Mouse (Mus musculus) MEL (cell line): ENCODE data around the gene Emc8. TPM values are rescaled to one million over a fixed set of nuclear protein-coding genes. Genes with fewer than 3 reads are reported as not detected.
A peak's percentile ranks its signal among the peaks of the same experiment; 100 is the strongest.

Experiments used
- DNase-seq: peaks from one replicate; pipeline ENCODE4 v3.0.0; 2011; ENCODE audit warnings: low read depth, low spot score
- H3K27ac ChIP-seq: 2 replicates; pipeline ENCODE4 v1.5.1; 2012; ENCODE audit warnings: low read depth, mild to moderate bottlenecking, control low read depth, low read length, moderate library complexity; ENCODE audit not compliant: control insufficient read depth
- H3K27me3 ChIP-seq, 2 experiments: fragments of 150-350 bp in 1 of 2; sonication (generic) in 1 of 2; 2 replicates each; pipeline ENCODE4 v1.6.1; 2012; ENCODE audit warnings: low read length in 2 of 2, mild to moderate bottlenecking in 2 of 2, improper control_type of control experiment in 1 of 2, moderate library complexity in 1 of 2; ENCODE audit not compliant: insufficient read depth in 2 of 2, control insufficient read depth in 1 of 2
- H3K36me3 ChIP-seq, 2 experiments: 2 replicates each; pipeline ENCODE4 v1.6.1; 2012 to 2014; ENCODE audit warnings: low read length in 2 of 2, improper control_type of control experiment in 1 of 2, inconsistent platforms in 1 of 2, mild to moderate bottlenecking in 1 of 2; ENCODE audit not compliant: insufficient read depth in 2 of 2, control insufficient read depth in 1 of 2
- H3K4me1 ChIP-seq, 2 experiments: fragments of 150-350 bp in 1 of 2; sonication (generic) in 1 of 2; 2 replicates each; pipeline ENCODE4 v1.6.1; 2012; ENCODE audit warnings: low read length in 2 of 2, improper control_type of control experiment in 1 of 2, mild to moderate bottlenecking in 1 of 2; ENCODE audit not compliant: insufficient read depth in 2 of 2, control insufficient read depth in 1 of 2
- H3K4me3 ChIP-seq, 2 experiments: fragments of 150-350 bp in 1 of 2; sonication (generic) in 1 of 2; 2 replicates each; pipeline ENCODE4 v1.5.1; 2012; ENCODE audit warnings: low read depth in 2 of 2, low read length in 2 of 2, mild to moderate bottlenecking in 2 of 2, moderate library complexity in 2 of 2, control low read depth in 1 of 2, improper control_type of control experiment in 1 of 2; ENCODE audit not compliant: control insufficient read depth in 1 of 2, insufficient read depth in 1 of 2
- H3K79me2 ChIP-seq: 2 replicates; pipeline ENCODE4 v1.6.1; 2012; ENCODE audit warnings: mild to moderate bottlenecking, low read length, moderate library complexity; ENCODE audit not compliant: control insufficient read depth, poor library complexity, insufficient read depth
- H3K9ac ChIP-seq: 2 replicates; pipeline ENCODE4 v1.6.1; 2012; ENCODE audit warnings: low read depth, mild to moderate bottlenecking, control low read depth, low read length, moderate library complexity; ENCODE audit not compliant: control insufficient read depth, poor library complexity, severe bottlenecking
- H3K9me3 ChIP-seq: fragments of 150-350 bp; sonication (generic); replicated peaks from 2 replicates; pipeline ENCODE4 v1.6.1; 2012; ENCODE audit warnings: mild to moderate bottlenecking, low read length, improper control_type of control experiment, moderate library complexity; ENCODE audit not compliant: insufficient read depth
- CHD2 ChIP-seq: IDR thresholded peaks from 2 replicates; pipeline ENCODE4 v1.6.1; 2011; ENCODE audit warnings: low read length, improper control_type of control experiment
- CTCF ChIP-seq, 3 experiments: IDR thresholded peaks in 2 of 3; conservative IDR thresholded peaks in 1 of 3; 2 replicates each; pipeline ENCODE4 v1.5.1; 2011 to 2012; ENCODE audit warnings: low read length in 3 of 3, low read depth in 2 of 3, mild to moderate bottlenecking in 2 of 3, improper control_type of control experiment in 1 of 3, inconsistent platforms in 1 of 3, mixed read lengths in 1 of 3, moderate library complexity in 1 of 3; ENCODE audit not compliant: control insufficient read depth in 1 of 3, insufficient read depth in 1 of 3, poor library complexity in 1 of 3, severe bottlenecking in 1 of 3
- EP300 ChIP-seq, 2 experiments: IDR thresholded peaks; 2 replicates each; pipeline ENCODE4 v1.6.1; 2011; ENCODE audit warnings: improper control_type of control experiment in 2 of 2, low read length in 2 of 2, low read depth in 1 of 2, mild to moderate bottlenecking in 1 of 2
- ETS1 ChIP-seq: IDR thresholded peaks from 2 replicates; pipeline ENCODE4 v1.6.1; 2012; ENCODE audit warnings: low read depth, mild to moderate bottlenecking, inconsistent platforms, low read length, improper control_type of control experiment, moderate library complexity
- GABPA ChIP-seq: IDR thresholded peaks from 2 replicates; pipeline ENCODE4 v1.6.1; 2012; ENCODE audit warnings: low read depth, mild to moderate bottlenecking, inconsistent platforms, low read length, improper control_type of control experiment, moderate library complexity
- GATA1 ChIP-seq: IDR thresholded peaks from 2 replicates; pipeline ENCODE4 v1.6.1; 2011; ENCODE audit warnings: low read depth, low read length, improper control_type of control experiment
- MAFK ChIP-seq: IDR thresholded peaks from 2 replicates; pipeline ENCODE4 v1.6.1; 2011; ENCODE audit warnings: low read depth, mild to moderate bottlenecking, low read length, improper control_type of control experiment, borderline replicate concordance
- MEF2A ChIP-seq: IDR thresholded peaks from 2 replicates; pipeline ENCODE4 v1.6.1; 2014; ENCODE audit warnings: low read depth, mild to moderate bottlenecking, inconsistent platforms, low read length, improper control_type of control experiment; ENCODE audit not compliant: poor library complexity, insufficient replicate concordance, severe bottlenecking; ENCODE audit errors: extremely low read depth
- MXI1 ChIP-seq: IDR thresholded peaks from 2 replicates; pipeline ENCODE4 v1.6.1; 2011; ENCODE audit warnings: mild to moderate bottlenecking, low read depth, low read length, improper control_type of control experiment
- NRF1 ChIP-seq: IDR thresholded peaks from 2 replicates; pipeline ENCODE4 v1.6.1; 2014; ENCODE audit warnings: low read depth, mild to moderate bottlenecking, inconsistent platforms, low read length, improper control_type of control experiment, moderate library complexity; ENCODE audit not compliant: poor library complexity, insufficient read depth, severe bottlenecking
- POLR2AphosphoS2 ChIP-seq: IDR thresholded peaks from 2 replicates; pipeline ENCODE4 v1.6.1; 2011; ENCODE audit warnings: low read length, improper control_type of control experiment
- RAD21 ChIP-seq: IDR thresholded peaks from 2 replicates; pipeline ENCODE4 v1.6.1; 2011; ENCODE audit warnings: mild to moderate bottlenecking, low read depth, low read length, improper control_type of control experiment
- SIN3A ChIP-seq: IDR thresholded peaks from 2 replicates; pipeline ENCODE4 v1.6.1; 2012; ENCODE audit warnings: low read length, improper control_type of control experiment, inconsistent platforms
- SMC3 ChIP-seq: IDR thresholded peaks from 2 replicates; pipeline ENCODE4 v1.6.1; 2011; ENCODE audit warnings: low read depth, low read length, improper control_type of control experiment
- TAL1 ChIP-seq: IDR thresholded peaks from 2 replicates; pipeline ENCODE4 v1.6.1; 2012; ENCODE audit warnings: mild to moderate bottlenecking, inconsistent platforms, low read length, moderate library complexity, mixed read lengths
- TCF12 ChIP-seq: IDR thresholded peaks from 2 replicates; pipeline ENCODE4 v1.6.1; 2014; ENCODE audit warnings: low read depth, mild to moderate bottlenecking, inconsistent platforms, low read length, improper control_type of control experiment, moderate library complexity
- UBTF ChIP-seq: IDR thresholded peaks from 2 replicates; pipeline ENCODE4 v1.6.1; 2012; ENCODE audit warnings: low read depth, mild to moderate bottlenecking, inconsistent platforms, low read length, improper control_type of control experiment, moderate library complexity, borderline replicate concordance; ENCODE audit not compliant: insufficient read depth
- USF1 ChIP-seq: IDR thresholded peaks from 2 replicates; pipeline ENCODE4 v1.6.1; 2014; ENCODE audit warnings: low read depth, mild to moderate bottlenecking, inconsistent platforms, low read length, improper control_type of control experiment, moderate library complexity
- ZMIZ1 ChIP-seq: IDR thresholded peaks from 2 replicates; pipeline ENCODE4 v1.6.1; 2012; ENCODE audit warnings: low read depth, mild to moderate bottlenecking, inconsistent platforms, low read length, improper control_type of control experiment, moderate library complexity
- ZNF384 ChIP-seq: IDR thresholded peaks from 2 replicates; pipeline ENCODE4 v1.6.1; 2012; ENCODE audit warnings: low read depth, mild to moderate bottlenecking, inconsistent platforms, low read length, improper control_type of control experiment
- polyA plus RNA-seq, 2 experiments: library from polyadenylated mRNA; stranded (reverse) in 1 of 2; unstranded in 1 of 2; fragments of >175 nt in 1 of 2; fragments of >200 nt in 1 of 2; gene quantifications; 2 replicates each; pipeline versions ENCODE4 v1.2.1 to v1.2.4; 2012; ENCODE audit warnings: low replicate concordance in 2 of 2, low read depth in 1 of 2; ENCODE audit not compliant: insufficient read length in 2 of 2, insufficient read depth in 1 of 2, missing spikeins in 1 of 2
- total RNA-seq: library from RNA; depleted of rRNA; stranded (reverse); fragments of 300-350 nt; gene quantifications from 2 replicates; pipeline ENCODE4 v1.2.3, GENCODE M21; 2012

The Emc8 gene
- total and polyA plus RNA-seq, 3 experiments = 180 to 269 TPM; not detected in 1

DNA sequence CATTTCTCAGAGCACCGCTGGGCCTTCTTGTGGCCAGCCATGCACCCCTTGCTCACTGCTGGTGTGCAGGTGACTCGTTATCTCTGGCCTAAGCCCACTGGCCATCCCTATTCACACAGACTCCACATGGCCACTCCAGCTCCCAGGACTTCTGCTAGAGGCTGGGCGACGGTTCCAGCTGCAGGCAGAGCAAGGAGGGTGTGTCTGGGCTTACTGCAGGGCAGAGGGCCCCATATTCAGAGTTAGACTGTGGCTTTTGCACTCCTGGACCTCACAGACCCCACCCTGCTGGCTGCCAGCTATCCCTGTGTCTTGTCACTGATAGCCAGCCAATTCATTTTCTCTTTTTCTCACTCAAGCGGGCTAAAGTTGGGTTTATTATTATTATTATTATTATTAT is 15.7 kb upstream of the Emc8 start:
- no peak overlapping the region for H3K27ac ChIP-seq
- no peak overlapping the region for H3K4me3 ChIP-seq
- no peak overlapping the region for H3K9ac ChIP-seq
- no peaks in the 10 kb centered on the region for H3K79me2 ChIP-seq
- H3K4me1 ChIP-seq = peaks cover 0 to 9% of the 10 kb centered on the region in 2 experiments; a peak in 2 of 4 replicates
- peaks cover 0 to 5% of the 10 kb centered on the region in 2 experiments; a peak in 2 of 4 replicates for H3K36me3 ChIP-seq
- no peaks in the 10 kb centered on the region for H3K9me3 ChIP-seq
- TF ChIP-seq NRF1 (no peak), TAL1 (no peak), MXI1 (no peak), USF1 (no peak), GATA1 (no peak), MAFK (no peak)
- H3K27me3 ChIP-seq = no peaks in the 10 kb centered on the region
- DNase-seq = no peak

DNA sequence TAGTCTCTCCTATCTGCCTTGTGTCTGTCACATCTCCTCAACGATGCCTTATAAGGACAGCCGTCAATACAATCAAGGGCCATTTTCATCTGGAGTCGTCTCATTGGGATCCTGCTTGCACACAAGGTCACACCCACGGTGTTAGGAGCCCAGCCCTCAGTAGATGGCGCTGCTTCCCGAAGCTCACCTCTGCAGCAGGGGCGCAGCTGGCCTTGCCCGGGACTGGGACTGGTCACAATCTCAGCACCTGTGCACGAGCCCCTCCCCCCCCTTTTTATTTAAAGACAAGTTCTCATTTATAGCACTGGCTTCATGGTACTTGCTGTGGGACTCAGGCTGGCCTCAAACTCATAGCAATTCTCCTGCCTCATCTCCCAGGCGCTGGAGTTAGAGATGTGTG is 15.2 kb upstream of the Emc8 start:
- no peaks in the 10 kb centered on the region for H3K79me2 ChIP-seq
- H3K27ac ChIP-seq = no peak overlapping the region
- H3K27me3 ChIP-seq = no peaks in the 10 kb centered on the region
- TF ChIP-seq EP300 (IDR thresholded peaks at IDR 0.05; ENCODE audit: low read depth in 1 of 2, low read length in 2 of 2) (no peak), UBTF (no peak), CHD2 (no peak), ZNF384 (no peak), CTCF (IDR thresholded peaks at IDR 0.05 in 2 of 3, conservative IDR thresholded peaks at IDR 0.05 in 1 of 3; ENCODE audit: control insufficient read depth in 1 of 3, insufficient read depth in 1 of 3, low read depth in 2 of 3, low read length in 3 of 3, poor library complexity in 1 of 3, severe bottlenecking in 1 of 3) (peak; percentile 65 to 80 (median 67)), MXI1 (no peak), RAD21 (peak; percentile 44), SMC3 (peak; percentile 49), TCF12 (no peak), POLR2AphosphoS2 (no peak), NRF1 (no peak), ZMIZ1 (no peak), USF1 (no peak), MEF2A (no peak), ETS1 (no peak), MAFK (no peak), SIN3A (no peak), GABPA (no peak), GATA1 (no peak)
- TF ChIP-seq, all 39 proteins: peak for 3
- peaks cover 0 to 9% of the 10 kb centered on the region in 2 experiments; a peak in 2 of 4 replicates for H3K4me1 ChIP-seq
- peaks cover 0 to 5% of the 10 kb centered on the region in 2 experiments; a peak in 2 of 4 replicates for H3K36me3 ChIP-seq
- no peak overlapping the region for H3K4me3 ChIP-seq
- DNase-seq = peak; percentile 60
- H3K9ac ChIP-seq = no peak overlapping the region
- no peaks in the 10 kb centered on the region for H3K9me3 ChIP-seq
